Mouse (Mus musculus) CH12.LX (cell line): ENCODE measurements around the gene Ift43.

ENCODE experiments used
- BHLHE40 ChIP-seq: IDR thresholded peaks from 2 replicates; pipeline ENCODE4 v1.6.1; 2011; ENCODE audit warnings: mild to moderate bottlenecking, low read depth, low read length, improper control_type of control experiment
- CTCF ChIP-seq, 2 experiments: IDR thresholded peaks in 1 of 2; conservative IDR thresholded peaks in 1 of 2; 2 replicates each; pipeline ENCODE4 v1.5.1; 2011 to 2012; ENCODE audit warnings: low read depth in 2 of 2, low read length in 2 of 2, improper control_type of control experiment in 1 of 2, inconsistent platforms in 1 of 2, mild to moderate bottlenecking in 1 of 2, moderate library complexity in 1 of 2
- E2F4 ChIP-seq: IDR thresholded peaks from 2 replicates; pipeline ENCODE4 v1.6.1; 2011; ENCODE audit warnings: low read depth, low read length, improper control_type of control experiment; ENCODE audit not compliant: insufficient replicate concordance
- EP300 ChIP-seq: IDR thresholded peaks from 2 replicates; pipeline ENCODE4 v1.6.1; 2011; ENCODE audit warnings: low read length, improper control_type of control experiment
- HCFC1 ChIP-seq: IDR thresholded peaks from 2 replicates; pipeline ENCODE4 v1.6.1; 2012; ENCODE audit warnings: low read depth, mild to moderate bottlenecking, inconsistent platforms, low read length, improper control_type of control experiment
- KAT2A ChIP-seq: IDR thresholded peaks from 2 replicates; pipeline ENCODE4 v1.6.1; 2012; ENCODE audit warnings: low read length, improper control_type of control experiment, inconsistent platforms; ENCODE audit not compliant: insufficient replicate concordance
- MAX ChIP-seq: IDR thresholded peaks from 2 replicates; pipeline ENCODE4 v1.6.1; 2011; ENCODE audit warnings: low read length, improper control_type of control experiment
- POLR2A ChIP-seq: IDR thresholded peaks from 2 replicates; pipeline ENCODE4 v1.6.1; 2011; ENCODE audit warnings: low read depth, mild to moderate bottlenecking, improper control_type of control experiment, low read length
- SIN3A ChIP-seq: IDR thresholded peaks from 2 replicates; pipeline ENCODE4 v1.6.1; 2012; ENCODE audit warnings: low read length, improper control_type of control experiment, inconsistent platforms
- SMC3 ChIP-seq: IDR thresholded peaks from 2 replicates; pipeline ENCODE4 v1.6.1; 2011; ENCODE audit warnings: low read depth, low read length, improper control_type of control experiment
- UBTF ChIP-seq: IDR thresholded peaks from 2 replicates; pipeline ENCODE4 v1.6.1; 2012; ENCODE audit warnings: low read depth, mild to moderate bottlenecking, inconsistent platforms, low read length, improper control_type of control experiment, moderate library complexity
- ZC3H11A ChIP-seq: IDR thresholded peaks from 2 replicates; pipeline ENCODE4 v1.6.1; 2012; ENCODE audit warnings: low read depth, mild to moderate bottlenecking, inconsistent platforms, low read length, improper control_type of control experiment
- ZKSCAN1 ChIP-seq: IDR thresholded peaks from 2 replicates; pipeline ENCODE4 v1.6.1; 2012; ENCODE audit warnings: low read depth, inconsistent platforms, low read length, improper control_type of control experiment, borderline replicate concordance

GRCm38 (mm10) chr12:86169195-86169594, 86.9 kb downstream of the Ift43 start:
- TF ChIP-seq SMC3: no peak
- no peak for TF ChIP-seq KAT2A
- no peak for TF ChIP-seq E2F4
- TF ChIP-seq SIN3A: no peak
- no peak for TF ChIP-seq BHLHE40
- no peak for TF ChIP-seq CTCF (conservative IDR thresholded peaks at IDR 0.05 in 1 of 2, IDR thresholded peaks at IDR 0.05 in 1 of 2; ENCODE audit: low read depth in 2 of 2, low read length in 2 of 2)
- no peak for TF ChIP-seq ZC3H11A
- peak; percentile 51 for TF ChIP-seq POLR2A
- no peak for TF ChIP-seq EP300
- TF ChIP-seq MAX: no peak
- peak; percentile 24; the same call in 1 of the 2 replicates for TF ChIP-seq HCFC1
- no peak for TF ChIP-seq UBTF
- no peak for TF ChIP-seq ZKSCAN1
